Mouse (Mus musculus) embryonic fibroblast, embryonic 13.5 days (primary cell): ENCODE measurements around the gene Gm47996.

ENCODE experiments used
- CTCF ChIP-seq: IDR thresholded peaks from 2 replicates; pipeline ENCODE4 v1.5.1; 2011; ENCODE audit warnings: mild to moderate bottlenecking, control low read depth, low read length, moderate library complexity, borderline replicate concordance; ENCODE audit not compliant: insufficient read depth
- POLR2A ChIP-seq: IDR thresholded peaks from 2 replicates; pipeline ENCODE4 v1.6.1; 2011; ENCODE audit warnings: low read depth, mild to moderate bottlenecking, control low read depth, low read length, moderate library complexity

DNA sequence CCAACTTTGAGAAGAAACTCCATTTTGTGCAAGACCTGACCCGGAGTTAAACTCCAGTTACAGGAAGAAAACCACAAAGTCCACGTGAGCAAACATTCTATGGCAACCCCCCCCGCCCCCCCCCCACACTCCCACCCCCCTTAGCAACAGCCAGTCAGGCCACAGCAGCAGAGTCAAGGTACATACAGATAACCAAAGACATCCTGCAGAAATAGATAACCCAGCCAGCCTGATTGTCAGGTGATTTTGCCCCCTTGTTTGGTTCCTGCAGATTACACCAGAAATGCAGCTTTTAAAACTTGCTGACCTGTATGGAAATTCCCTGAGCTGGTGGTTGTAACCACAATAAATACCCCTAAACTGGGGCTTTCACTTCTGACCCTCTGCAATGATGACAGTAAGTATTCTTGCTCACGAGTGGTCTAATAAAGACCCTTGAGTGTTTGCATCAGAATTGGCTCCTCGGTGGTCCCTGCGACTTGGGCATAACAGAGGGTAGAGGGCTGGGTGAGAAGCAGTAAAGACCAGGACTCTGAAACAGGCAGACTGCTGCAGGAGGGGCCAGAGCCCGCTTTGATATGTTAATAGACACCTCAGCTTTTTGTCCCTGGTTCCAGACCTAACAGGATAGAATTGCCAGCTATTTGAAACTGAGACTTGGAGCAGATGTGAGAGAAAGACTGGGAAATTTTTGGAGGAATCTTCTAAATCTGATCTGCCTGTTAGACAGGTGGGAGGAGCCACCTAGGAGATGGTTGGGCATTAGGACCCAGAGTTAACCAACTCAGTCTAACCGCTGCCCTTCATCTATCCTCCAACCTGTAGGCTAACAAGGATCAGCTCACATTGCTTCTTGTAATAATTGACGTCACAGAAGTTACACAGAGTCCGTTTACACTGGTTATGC is 32.6 kb upstream of the Gm47996 start:
- no peak for TF ChIP-seq CTCF
- TF ChIP-seq POLR2A: no peak
